Mouse (Mus musculus): ENCODE measurements around the gene Mapre3. TPM values are rescaled to one million over a fixed set of nuclear protein-coding genes. Genes with fewer than 3 reads are reported as not detected.

Mapre3 gene
- polyA plus RNA-seq, 1 experiment from 2014 or later: 3.4 TPM

- DNase-seq (ENCODE audit: low spot score): no peak
These were observed 9.9 kb downstream of the Mapre3 start for GRCm38 (mm10) chr5:30824124-30824988.

- no peak for DNase-seq (ENCODE audit: low spot score)
These were observed 10.7 kb downstream of the Mapre3 start for GRCm38 (mm10) chr5:30825166-30825565.

GRCm38 (mm10) chr5:30825821-30826220, 11.4 kb downstream of the Mapre3 start:
- DNase-seq (ENCODE audit: low spot score): no peak

GRCm38 (mm10) chr5:30833416-30833815, 19.0 kb downstream of the Mapre3 start:
- DNase-seq (ENCODE audit: low spot score): no peak

- no peak for DNase-seq (ENCODE audit: low spot score)
These were observed 25.3 kb downstream of the Mapre3 start for GRCm38 (mm10) chr5:30839731-30840130.

GRCm38 (mm10) chr5:30841896-30842295, 27.5 kb downstream of the Mapre3 start:
- peak; percentile 3 for DNase-seq (ENCODE audit: low spot score)

GRCm38 (mm10) chr5:30849891-30850555, 35.6 kb downstream of the Mapre3 start:
- no peak for DNase-seq (ENCODE audit: low spot score)

- no peak for DNase-seq (ENCODE audit: low spot score)
These were observed 36.1 kb downstream of the Mapre3 start for GRCm38 (mm10) chr5:30850556-30850925.

GRCm38 (mm10) chr5:30853522-30853921, 39.1 kb downstream of the Mapre3 start:
- DNase-seq (ENCODE audit: low spot score): no peak

- DNase-seq (ENCODE audit: low spot score): peak; percentile 16
These were observed 41.2 kb downstream of the Mapre3 start for GRCm38 (mm10) chr5:30855674-30856073.

- DNase-seq (ENCODE audit: low spot score): peak; percentile 4
These were observed 41.7 kb downstream of the Mapre3 start for GRCm38 (mm10) chr5:30856124-30856523.

- peak; percentile 11 for DNase-seq (ENCODE audit: low spot score)
These were observed 49.4 kb downstream of the Mapre3 start for GRCm38 (mm10) chr5:30863852-30864251.

- no peak for DNase-seq (ENCODE audit: low spot score)
These were observed 49.9 kb downstream of the Mapre3 start for GRCm38 (mm10) chr5:30864322-30864721.

- no peak for DNase-seq (ENCODE audit: low spot score)
These were observed 52.4 kb downstream of the Mapre3 start for GRCm38 (mm10) chr5:30866871-30867270.

GRCm38 (mm10) chr5:30867712-30868111, 53.3 kb downstream of the Mapre3 start, which contains the start of gene Tmem214:
Gene Tmem214, plus strand, starts transcription at chr5:30868012.
- DNase-seq (ENCODE audit: low spot score): no peak

GRCm38 (mm10) chr5:30868981-30869380, 54.5 kb downstream of the Mapre3 start:
- no peak for DNase-seq (ENCODE audit: low spot score)

- peak; percentile 87 for DNase-seq (ENCODE audit: low spot score)
These were observed 55.1 kb downstream of the Mapre3 start for GRCm38 (mm10) chr5:30869405-30870130.

- no peak for DNase-seq (ENCODE audit: low spot score)
These were observed 55.6 kb downstream of the Mapre3 start for GRCm38 (mm10) chr5:30870131-30870406.

- DNase-seq (ENCODE audit: low spot score): no peak
These were observed 58.1 kb downstream of the Mapre3 start for GRCm38 (mm10) chr5:30872574-30872973.

GRCm38 (mm10) chr5:30874365-30874764, 59.9 kb downstream of the Mapre3 start:
- no peak for DNase-seq (ENCODE audit: low spot score)

GRCm38 (mm10) chr5:30878616-30879015, 64.2 kb downstream of the Mapre3 start:
- DNase-seq (ENCODE audit: low spot score): no peak

GRCm38 (mm10) chr5:30879347-30879943, 65.0 kb downstream of the Mapre3 start:
- no peak for DNase-seq (ENCODE audit: low spot score)

Data from thymus, postnatal 0 days (tissue).